Mouse (Mus musculus): ENCODE measurements at regions not wholly inside any gene's neighbourhood (a gene's known extent, or its start where the extent isn't known, plus 50 kb on each side); places are given as distances from the start of the nearest gene placed in this dataset.
"Not testable (repeated sequence)": the region's sequence is repeated elsewhere in the genome, so short reads cannot be mapped to it uniquely, and the experiment has no call there.

DNA sequence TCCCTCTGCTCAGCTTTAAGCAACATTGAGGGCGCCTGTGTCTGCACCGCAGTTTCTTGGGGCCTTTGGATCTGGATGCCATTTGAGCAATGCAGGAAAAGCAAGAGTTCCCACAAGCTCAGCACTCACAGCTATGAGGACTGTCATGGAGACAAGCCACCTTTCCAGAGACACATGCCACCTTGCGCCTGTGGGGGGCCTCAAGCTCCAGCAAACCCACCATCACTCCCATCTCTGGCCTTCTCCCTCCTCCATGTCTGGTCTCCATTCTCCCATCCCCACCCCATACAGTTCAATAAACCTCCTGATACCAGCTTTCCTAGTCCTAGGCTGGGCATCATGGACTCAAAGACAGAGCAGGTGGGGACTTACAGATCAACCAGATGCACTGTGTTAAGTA, 97.8 kb downstream of the Wdr11 start:
- DNase-seq (ENCODE audit: low read depth), result no peak

DNA sequence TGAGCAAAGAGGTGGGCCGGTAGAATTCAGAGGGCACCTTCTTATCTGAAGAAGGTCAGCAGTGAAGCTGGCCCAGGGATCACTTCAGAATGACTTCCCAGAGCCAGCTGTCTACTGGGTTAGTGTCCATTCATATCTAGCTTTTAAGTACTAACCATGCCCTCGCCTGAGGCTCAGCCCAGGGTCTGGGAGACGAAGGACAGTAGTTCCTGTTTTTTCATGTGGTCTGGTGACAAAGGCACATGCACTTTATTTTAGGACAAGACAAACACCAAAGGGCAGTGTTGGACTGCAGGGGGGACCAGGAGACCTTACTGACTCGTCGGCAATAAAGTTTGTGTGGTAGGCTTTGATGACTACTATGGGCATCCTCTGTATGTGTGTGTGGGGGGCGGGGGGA, 99.2 kb downstream of the Wdr11 start:
- DNase-seq (ENCODE audit: low read depth), result no peak

DNA sequence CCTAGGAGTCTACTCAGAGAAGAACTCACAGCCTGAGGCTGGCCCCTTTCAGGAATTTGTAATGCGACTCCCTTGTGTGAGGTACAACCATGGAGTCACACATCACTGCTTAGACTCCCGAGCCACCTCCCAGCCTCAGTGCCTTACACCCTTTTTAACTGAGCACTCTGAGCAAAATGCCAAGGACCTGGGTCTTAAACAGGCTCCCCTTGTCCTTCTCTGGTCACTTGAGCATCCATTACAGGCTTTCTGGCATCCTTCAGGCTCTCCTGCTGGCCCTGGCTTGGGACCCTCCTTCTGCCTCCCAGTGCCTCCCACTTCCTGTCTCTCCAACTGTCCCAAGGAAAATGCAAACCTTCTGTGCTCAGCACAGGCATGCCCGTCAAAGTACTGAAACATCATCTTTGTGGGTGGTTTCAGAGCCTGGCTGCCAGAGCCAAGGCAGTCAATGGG, 100.0 kb downstream of the Wdr11 start:
- DNase-seq (ENCODE audit: low read depth), result no peak

DNA sequence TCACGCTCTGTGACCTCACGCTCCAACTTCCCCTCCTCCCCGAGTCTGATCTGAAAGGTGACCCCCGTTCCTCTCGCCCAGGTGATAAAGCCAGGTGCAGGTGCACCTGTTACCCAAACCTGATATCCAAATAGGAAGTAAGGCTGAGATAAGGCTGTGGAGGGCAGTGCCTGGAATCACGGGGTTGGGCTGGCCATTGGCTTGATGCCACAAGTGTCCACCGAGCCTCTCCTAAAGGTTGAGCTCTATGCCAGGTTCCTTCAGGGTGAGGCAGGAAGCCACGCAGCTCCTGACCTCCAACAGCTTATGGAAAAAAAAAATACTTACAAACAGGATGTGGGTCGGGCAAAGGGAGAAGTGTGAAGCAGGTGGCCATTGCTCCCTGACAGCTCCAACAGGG, 102.0 kb downstream of the Wdr11 start:
- no peak for DNase-seq (ENCODE audit: low read depth)

DNA sequence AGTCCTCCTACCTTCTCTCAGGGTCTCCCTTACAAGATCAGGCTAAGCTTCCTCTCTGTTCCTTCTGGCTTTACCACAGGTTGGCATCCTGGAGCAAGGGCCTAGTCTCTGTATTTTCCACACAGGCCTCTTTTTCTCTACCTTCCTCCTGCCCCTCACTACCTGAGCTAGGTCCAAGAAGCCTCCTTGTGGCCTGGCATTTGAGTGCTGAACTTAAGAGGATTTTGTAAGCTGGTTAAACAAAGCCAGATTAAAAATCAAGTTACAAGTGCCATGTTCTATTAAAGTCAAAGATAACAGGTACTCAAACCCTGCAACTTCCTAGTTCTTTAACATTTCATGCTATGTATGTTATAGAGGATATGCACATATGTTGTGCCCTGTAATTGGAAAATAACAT, 102.5 kb downstream of the Wdr11 start:
- no peak for DNase-seq (ENCODE audit: low read depth)

DNA sequence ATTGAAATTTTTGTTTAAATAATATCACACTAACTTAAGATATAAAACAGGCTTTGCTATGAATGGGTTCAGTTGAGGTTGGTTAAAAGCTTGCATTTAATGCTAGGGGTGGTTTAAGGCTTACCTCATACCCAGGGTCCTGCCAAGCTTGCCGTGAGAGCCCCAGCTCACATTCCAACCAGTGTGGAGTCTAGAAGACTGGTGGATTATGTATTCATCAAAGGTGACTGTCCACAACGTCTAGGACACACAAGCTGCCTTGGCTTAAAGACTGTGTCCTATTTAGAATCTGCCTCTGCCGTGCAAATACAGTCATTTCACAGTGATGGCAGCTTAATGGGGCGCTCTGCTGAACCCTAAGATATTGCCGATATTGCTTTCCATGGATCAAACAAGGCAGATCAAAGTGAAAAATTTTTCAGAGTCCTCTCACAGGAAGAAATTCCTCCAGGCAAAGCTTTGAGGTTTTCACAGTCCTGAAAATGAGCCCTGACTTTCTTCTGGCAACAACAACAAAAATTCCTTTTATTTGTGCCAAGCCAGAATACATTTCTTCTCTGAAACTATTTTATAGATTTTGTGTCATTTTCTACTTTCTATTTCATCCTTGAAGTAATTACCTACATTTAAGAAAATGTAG, 108.4 kb downstream of the Wdr11 start:
- no peak for DNase-seq (ENCODE audit: low read depth)

DNA sequence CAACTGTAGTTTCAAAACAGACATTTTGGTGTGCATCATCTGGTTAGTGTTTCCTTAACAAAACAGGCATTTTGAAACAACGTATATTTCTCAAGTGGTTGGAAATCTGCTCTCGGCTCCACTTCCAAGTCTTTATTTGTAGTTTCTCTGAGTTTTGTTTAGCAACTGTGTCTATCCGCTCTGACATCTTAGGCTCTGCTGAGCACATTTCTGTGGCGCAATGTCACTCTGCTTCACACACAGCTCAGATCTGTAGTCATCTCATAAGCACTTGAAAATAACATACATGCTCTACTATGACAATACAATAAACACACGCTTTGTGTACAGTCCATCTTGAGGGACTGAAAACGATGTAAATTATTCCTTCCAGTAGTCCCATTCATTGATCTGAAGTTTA, 135.9 kb downstream of the Wdr11 start:
- DNase-seq (ENCODE audit: low read depth), result no peak

DNA sequence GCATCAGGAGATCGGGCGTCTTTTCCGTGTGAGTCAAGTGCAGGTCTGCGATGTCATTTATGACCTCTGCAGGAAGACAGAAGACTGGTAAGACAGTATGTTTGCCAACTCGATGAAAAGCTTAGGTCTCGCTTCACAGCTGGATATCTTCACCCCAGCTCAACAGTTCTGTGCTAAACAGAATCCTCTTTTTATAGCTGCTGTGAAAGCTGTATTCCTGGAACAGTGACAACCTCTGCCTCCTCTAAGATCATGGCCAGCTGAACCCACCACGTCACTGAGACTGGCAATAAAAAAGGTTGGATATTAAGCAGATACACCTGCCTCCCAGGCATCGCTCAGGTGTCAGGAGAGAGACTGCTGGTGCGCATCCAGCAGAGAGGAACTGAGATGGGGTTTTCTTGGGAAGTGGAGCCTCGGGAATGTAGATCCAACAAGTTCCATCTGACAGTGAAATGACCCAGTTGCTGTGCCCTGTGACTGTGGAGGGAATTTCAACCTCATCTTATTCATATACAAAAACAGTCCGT, 138.1 kb downstream of the Wdr11 start:
- no peak for DNase-seq (ENCODE audit: low read depth)

DNA sequence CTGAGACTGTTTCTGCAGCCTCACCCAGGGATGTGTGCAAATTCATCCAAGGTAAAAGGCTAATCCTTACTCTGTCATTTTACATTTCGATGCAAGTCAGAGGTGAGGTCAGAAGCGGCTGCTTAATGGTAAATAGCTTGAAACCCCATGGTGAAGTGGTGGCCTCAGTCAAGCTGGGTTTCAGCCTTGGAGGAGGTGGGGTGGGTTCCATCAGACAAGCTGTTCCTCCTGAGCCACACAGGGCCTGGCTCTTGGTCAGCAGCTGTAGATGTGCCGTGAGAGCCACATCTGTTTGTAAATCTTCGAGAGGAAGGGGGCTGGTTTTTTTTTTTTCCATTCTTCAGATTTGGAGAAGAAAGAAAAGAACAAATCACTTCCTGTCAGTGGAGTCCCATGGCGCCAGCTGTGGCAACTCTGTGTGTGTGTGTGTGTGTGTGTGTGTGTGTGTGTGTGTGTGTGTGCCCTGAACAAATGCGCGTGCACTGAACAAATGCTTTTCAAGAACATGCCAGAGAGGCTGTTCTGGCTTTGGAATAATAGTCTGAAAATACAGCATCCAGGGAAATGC, 139.2 kb downstream of the Wdr11 start:
- DNase-seq (ENCODE audit: low read depth), result no peak

DNA sequence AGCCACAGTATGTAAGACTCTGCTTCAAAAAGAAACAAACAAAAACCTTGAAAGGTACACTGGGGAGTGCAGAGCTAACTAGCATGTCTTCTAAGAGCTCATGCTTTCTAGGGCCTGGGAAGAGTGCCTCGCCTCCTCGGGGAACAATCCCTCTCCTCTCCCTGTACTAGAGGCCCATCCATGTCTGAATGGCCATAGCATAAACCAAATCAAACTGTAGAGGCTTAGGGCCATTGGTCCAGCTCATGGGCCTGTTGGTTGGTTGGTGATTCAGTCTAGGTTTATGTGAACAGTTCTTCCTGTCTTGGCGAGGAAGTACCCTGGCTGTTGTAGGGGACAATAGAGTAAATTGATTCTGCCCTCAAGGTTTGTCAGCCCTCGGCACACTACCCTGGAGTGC, 151.0 kb downstream of the Wdr11 start:
- no peak for DNase-seq (ENCODE audit: low read depth)

DNA sequence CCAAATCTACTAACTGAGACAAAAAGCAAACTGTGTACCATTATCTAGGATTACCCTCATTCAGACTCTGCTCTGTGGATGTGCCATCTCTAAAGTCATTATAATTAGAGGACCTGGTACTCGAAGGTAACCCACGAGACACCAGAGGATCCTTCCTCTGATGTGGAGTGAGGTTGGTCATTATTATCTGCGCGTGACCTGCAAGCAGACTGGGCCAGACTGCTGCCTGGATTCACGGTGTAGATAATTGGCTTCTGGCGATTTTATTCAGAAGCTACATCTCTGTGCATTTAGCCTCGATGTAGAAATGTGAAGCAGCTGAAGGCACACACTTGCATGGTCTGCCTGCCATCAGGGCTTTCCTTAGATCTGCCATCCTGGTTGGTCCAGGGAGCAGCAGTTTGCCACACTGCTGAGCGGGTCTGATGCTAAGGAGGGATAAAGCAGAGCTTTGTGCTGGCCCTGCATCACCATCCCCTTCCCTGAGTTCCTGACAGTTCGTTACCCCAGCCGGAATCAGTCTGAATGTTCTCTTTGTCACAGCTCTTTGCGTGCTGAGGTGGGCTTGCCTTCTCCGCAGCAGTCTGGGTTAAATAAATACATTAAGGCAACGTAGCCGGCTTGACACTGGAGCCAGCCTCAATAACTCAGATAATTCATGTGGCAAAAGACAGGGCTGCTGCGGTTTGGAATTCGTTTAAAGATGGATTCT, 152.4 kb downstream of the Wdr11 start:
- no peak for DNase-seq (ENCODE audit: low read depth)

DNA sequence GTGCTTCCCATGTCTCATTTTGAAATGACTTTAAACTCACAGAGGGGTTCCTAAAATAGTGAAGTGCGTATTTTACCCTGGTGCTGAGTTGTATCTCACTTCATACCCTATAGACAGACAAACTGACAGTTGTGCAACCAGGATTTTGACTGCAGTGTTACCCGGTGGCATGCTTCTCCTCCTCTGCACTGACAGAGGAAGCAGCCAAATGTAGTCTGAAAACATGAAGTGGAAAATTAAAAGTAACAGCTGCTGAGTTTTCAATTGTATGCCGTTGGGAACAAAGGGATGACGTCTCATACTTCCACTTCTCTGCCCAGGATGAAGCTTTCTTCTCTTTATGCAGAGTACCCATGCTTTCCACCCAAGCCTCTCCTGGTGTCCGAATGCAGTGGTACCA, 155.0 kb downstream of the Wdr11 start:
- no peak for DNase-seq (ENCODE audit: low read depth)

DNA sequence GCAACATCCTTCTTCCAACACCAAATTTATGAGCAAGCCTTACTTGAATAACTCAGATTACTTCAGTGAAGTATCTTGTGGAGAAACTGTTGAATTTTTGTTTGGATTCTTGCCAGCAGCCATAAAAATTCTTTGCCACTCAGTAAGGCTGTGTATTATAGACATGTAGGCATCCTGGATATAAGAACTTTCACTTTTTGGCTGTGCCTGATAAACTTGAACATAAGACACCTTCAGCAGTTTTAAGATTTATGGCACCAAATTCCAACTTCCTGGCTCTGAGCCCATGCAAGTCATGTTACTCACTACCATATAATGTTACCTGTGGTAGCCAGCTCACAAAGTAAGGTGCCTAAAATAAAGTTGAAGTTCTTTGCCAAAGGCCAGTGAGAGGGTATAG, 159.3 kb downstream of the Wdr11 start:
- no peak for DNase-seq (ENCODE audit: low read depth)

DNA sequence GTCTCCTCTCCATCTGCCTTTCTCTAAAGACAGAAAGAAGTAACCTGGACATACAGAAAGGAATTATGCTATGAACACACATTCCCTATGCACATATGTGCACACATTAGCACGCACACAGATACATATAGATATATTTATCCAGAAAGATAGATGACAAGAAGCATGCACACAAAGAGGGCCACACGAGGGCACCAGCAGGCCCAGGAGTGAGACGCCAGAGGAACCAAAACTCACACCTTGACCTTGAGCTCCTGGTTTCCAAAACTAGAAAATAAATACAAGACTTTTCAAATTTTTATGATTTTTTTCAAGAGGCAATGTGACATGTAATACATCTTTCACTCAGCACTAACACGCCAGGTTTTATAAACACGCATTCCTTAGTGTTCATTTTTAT, 163.1 kb downstream of the Wdr11 start:
- no peak for DNase-seq (ENCODE audit: low read depth)

DNA sequence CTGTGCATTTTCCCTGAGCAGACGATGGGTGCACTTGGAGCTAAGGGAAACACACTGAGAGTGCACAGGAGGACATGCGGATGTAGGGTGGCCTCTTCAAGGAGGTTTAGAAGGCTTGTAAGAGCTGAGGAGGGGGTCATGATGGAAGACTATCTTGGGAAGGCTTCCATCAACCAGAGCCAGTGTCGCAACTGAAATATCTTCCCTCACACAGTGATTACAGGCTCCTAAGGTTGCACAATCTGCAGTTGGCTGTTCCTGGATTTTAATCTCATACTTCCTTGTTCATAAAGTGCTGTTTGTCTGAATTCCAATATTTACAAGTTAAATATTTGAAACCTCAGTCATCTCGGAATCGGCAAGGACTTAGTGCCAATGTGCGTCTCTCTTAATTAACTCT, 164.5 kb downstream of the Wdr11 start:
- no peak for DNase-seq (ENCODE audit: low read depth)

DNA sequence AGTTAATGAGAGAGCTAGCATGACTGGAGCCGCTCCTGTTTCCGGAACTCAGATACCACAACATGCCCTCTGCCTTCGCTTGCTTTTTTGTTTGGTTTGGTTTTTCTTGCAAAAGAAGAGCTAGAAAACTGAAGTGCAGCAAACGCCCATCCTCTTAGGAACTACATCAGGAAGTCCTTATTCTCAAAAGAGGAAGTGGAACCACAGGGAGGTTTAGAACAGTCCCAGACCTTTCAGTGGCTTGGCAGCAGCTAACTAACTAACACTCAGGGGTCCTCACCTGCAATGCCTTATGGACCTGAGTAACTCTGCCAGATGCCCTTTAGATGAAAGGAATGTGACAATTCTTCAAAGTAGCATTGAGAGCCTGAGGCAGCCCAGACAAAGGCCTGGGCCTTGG, 168.2 kb downstream of the Wdr11 start:
- no peak for DNase-seq (ENCODE audit: low read depth)

DNA sequence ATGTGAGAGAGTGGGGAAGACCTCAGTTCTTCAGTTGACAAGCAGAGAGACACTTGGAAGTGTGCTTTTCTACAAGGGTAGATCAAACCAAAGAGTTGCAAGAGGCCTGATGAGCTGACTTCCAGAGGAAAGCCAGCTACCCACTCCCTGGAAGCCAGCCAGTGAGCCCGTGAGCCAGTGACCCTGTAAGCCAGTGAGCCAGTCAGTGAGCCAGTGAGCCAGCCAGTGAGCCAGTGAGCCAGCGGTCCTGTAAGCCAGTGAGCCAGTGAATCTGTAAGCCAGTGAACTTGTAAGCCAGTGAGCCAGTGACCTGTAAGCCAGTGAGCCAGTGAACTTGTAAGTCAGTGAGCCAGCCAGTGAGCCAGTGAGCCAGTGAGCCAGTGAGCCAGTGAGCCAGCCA, 168.7 kb downstream of the Wdr11 start:
- no peak for DNase-seq (ENCODE audit: low read depth)

DNA sequence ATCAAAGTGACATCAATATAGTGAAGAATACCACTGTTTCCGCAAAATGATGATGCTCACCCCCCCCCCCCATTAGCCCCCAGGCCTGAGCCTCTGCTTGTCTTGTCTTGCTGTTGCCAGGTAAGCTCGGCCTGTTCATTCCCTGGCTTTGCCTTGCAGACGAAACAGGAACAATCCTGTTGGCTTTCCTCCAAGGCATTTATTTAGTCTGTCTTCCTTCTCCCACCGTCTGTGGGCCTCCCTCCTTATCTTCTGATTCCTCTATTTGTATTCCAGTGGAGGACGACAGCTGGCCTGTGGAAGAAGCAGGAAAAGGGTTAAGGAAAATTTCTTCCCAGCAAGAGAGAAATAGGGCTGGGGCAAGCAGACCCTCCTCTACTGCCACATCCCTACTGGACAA, 172.1 kb downstream of the Wdr11 start:
- DNase-seq (ENCODE audit: low read depth), result no peak

DNA sequence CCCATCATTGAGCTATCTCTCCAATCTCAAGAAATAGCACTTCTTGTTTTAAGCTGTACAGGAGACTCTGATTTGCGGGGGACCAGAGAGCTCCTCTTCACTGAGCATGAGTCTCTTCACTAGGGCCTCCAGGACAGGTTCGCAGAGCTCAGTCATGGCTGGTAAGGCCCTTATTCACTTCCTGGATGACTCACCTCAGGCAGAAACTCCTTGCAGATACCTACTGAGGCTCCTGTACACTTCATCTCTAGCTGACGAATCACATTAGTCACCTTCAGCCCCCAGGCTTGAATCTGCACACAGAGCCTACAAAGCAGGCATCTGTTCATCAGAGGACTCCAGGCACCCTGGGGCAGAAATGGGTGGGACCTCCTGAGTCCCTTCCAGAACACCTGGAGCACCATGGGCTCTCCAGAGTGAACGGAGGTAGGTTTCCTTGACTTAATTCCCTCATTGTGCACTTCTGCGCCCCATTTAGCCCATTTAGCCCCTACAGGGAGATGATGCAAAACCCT, 172.8 kb downstream of the Wdr11 start:
- DNase-seq (ENCODE audit: low read depth), result no peak

DNA sequence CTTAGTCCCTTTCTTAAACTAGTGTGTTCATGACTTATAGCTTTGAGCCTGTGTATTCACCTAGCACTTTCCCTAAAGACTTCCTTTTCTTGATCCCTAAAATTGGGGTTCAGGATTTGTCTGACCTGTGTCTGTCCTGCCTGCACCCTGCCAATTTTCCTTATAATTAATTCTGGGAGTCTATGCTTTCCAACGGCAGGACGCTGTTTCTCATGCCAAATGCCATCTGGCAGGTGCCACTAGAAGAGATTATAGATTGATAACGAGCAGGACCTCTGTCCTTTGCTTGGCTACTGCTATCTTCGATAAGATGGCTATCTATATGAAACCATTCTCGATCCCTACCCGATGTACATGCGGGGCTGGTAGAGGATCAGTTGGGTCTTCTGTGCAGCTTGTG, 174.0 kb downstream of the Wdr11 start:
- no peak for DNase-seq (ENCODE audit: low read depth)

DNA sequence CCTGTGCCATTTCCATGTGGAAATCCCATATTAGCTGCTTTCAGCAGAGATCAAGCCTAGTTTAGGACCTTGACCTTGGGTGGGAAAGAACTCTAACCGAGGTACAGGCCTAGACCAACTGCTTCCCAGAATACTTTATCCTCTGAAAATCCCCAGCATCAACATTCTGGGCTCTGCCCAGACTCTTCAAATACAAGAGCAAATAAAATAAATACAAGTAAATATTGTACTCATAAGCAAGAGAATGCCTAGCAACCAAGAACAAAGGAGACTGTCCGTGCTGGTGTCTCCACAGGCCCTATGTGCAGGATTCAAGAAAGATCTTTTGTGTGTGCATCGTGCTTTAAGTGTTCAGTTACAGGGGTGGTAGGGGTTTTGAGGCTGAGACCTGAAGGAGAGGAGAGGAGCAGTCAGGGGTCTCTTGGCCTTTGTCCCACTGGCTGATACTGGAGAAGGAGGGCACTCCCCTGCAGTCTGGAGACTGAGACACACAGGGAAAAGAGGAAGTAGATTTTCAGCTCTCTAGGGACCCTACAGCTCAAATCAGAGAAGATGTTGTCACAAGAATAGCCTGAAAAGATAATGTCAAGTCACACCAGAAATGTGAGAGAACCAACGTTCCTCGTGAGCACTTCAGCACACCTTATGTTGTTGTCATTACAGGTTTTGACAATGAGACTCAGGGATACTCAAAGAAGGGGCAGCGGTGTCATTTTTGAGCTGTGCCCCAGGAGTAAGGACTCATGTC, 174.6 kb downstream of the Wdr11 start:
- no peak for DNase-seq (ENCODE audit: low read depth)

DNA sequence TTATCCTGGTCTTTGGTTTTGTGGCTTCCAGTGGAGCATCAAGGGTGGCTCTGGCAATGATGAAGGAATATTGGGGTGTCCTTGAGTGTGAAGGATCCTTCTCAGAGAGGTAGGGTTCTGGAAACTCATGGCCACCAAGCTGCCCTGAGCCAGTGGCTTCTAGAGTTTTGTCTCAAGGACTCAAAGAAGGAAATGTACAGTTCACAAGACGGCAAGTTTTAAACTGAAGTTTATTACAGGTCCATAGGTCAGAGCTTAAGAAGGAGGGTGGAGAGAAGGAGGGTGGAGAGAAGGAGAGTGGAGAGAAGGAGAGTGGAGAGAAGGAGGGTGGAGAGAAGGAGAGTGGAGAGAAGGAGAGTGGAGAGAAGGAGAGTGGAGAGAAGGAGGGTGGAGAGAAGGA, 178.0 kb downstream of the Wdr11 start:
- not testable (repeated sequence) for DNase-seq (ENCODE audit: low read depth)

DNA sequence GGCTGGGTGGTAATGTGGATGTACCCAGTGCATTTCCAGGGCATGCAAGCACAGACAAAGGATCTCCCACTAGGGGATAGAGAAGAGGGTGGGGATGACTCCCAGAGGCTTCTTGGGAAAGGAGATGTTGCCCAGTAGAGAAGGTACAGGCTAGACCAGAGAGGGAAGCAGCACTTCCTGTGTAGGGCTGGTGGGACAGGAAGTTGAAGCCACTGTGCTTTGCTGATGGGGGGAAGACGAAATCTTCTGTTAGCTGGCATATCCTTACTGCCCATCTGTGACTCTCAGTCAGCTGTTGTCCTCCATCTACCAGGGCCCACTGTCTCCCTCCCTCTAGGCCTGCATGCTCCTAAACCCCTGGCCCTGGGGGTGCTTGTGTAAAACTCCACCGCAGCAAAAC, 180.2 kb downstream of the Wdr11 start:
- DNase-seq (ENCODE audit: low read depth), result no peak
